Mouse (Mus musculus): ENCODE results near the gene Kat5.

GRCm38 (mm10) chr19:5572331-5573125 lies 37.5 kb downstream of the Kat5 start:
- TF ChIP-seq CTCF (conservative IDR thresholded peaks at IDR 0.05; ENCODE audit: insufficient read depth, insufficient read length, low read depth, low read length) (no peak), POLR2A (IDR thresholded peaks at IDR 0.05; ENCODE audit: low read depth, low read length) (no peak)
